Mouse (Mus musculus): ENCODE results near the gene Vps8. TPM values are rescaled to one million over a fixed set of nuclear protein-coding genes. Genes with fewer than 3 reads are reported as not detected.
"Not testable (repeated sequence)": the region's sequence is repeated elsewhere in the genome, so short reads cannot be mapped to it uniquely, and the experiment has no call there.

The Vps8 gene
- polyA plus RNA-seq, 1 experiment = 8.2 TPM

DNA sequence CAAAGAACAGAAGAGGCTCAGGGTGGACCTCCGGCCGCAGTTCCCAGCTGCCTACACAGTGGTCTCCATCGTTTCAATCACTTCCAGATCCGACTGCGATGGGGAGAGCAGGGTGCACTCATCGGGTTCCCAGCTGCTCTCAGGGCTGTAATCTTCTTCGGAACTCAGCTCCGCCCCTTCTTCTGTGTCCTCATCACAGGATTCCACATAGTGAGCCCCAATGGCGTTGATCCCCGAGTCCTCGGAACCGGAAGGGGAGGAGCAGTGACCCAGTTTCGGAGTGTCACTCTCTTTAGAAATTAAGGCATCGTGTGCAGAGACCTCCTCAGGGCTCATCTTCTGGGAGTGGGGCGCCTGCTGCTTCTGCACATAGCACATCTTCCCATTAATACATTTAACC is 230.2 kb downstream of the Vps8 start:
- Histone ChIP-seq H3K36me3 (ENCODE audit: control insufficient read depth, insufficient read depth, low read length) (no peaks in the 10 kb centered on the region), H3K4me1 (ENCODE audit: control insufficient read depth, insufficient read depth, insufficient read length) (no peaks in the 10 kb centered on the region), H3K27ac (ENCODE audit: insufficient read depth, low read length) (no peak overlapping the region), H3K4me3 (ENCODE audit: extremely low read depth, insufficient read depth, insufficient read length) (no peak overlapping the region), H3K27me3 (ENCODE audit: control insufficient read depth, insufficient read depth, low read length) (no peaks in the 10 kb centered on the region)
- no peak for DNase-seq (ENCODE audit: low read depth in 1 of 2, low spot score in 2 of 2)
- 94% methylated on average over 15 of the region's 15 CpGs for WGBS
- TF ChIP-seq POLR2A (IDR thresholded peaks at IDR 0.05; ENCODE audit: low read depth, low read length) (no peak), CTCF (IDR thresholded peaks at IDR 0.05; ENCODE audit: extremely low read depth, insufficient read depth, insufficient read length, insufficient replicate concordance) (no peak)

DNA sequence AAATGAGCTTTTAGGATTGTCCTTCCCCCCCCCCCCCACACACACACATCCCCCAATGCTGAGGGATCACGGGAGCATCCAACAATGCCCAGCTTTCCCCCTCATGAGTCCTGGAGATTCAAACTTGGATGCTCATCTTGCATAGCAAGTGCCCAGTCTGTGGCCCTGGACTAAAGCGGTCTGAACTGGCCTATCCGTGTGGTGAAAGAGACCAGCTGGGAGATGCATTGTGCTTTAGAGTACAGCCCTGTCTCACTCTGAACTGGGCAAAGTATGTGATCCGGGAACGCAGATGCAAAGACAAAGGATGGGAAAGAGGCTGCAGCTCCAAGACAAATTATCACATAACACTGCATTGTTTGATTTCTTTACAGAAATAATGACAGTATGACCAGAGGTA is 231.5 kb downstream of the Vps8 start:
- Histone ChIP-seq H3K4me1 (ENCODE audit: control insufficient read depth, insufficient read depth, insufficient read length) (no peaks in the 10 kb centered on the region), H3K27me3 (ENCODE audit: control insufficient read depth, insufficient read depth, low read length) (no peaks in the 10 kb centered on the region), H3K36me3 (ENCODE audit: control insufficient read depth, insufficient read depth, low read length) (no peaks in the 10 kb centered on the region), H3K4me3 (ENCODE audit: extremely low read depth, insufficient read depth, insufficient read length) (no peak overlapping the region), H3K27ac (ENCODE audit: insufficient read depth, low read length) (no peak overlapping the region)
- WGBS = 90% methylated on average over 5 of the region's 5 CpGs
- DNase-seq (ENCODE audit: low read depth in 1 of 2, low spot score in 2 of 2) = no peak
- TF ChIP-seq CTCF (IDR thresholded peaks at IDR 0.05; ENCODE audit: extremely low read depth, insufficient read depth, insufficient read length, insufficient replicate concordance) = no peak
- no peak for TF ChIP-seq POLR2A (IDR thresholded peaks at IDR 0.05; ENCODE audit: low read depth, low read length)

- no peak overlapping the region for H3K27ac ChIP-seq (ENCODE audit: insufficient read depth, low read length)
- H3K4me1 ChIP-seq (ENCODE audit: control insufficient read depth, insufficient read depth, insufficient read length) = peaks cover 6% of the 10 kb centered on the region; the same call in 1 of the 2 replicates
- H3K4me3 ChIP-seq (ENCODE audit: extremely low read depth, insufficient read depth, insufficient read length) = no peak overlapping the region
- TF ChIP-seq CTCF (IDR thresholded peaks at IDR 0.05; ENCODE audit: extremely low read depth, insufficient read depth, insufficient read length, insufficient replicate concordance) = no peak
- no peak for TF ChIP-seq POLR2A (IDR thresholded peaks at IDR 0.05; ENCODE audit: low read depth, low read length)
- DNase-seq (ENCODE audit: low read depth in 1 of 2, low spot score in 2 of 2) = no peak
- H3K27me3 ChIP-seq (ENCODE audit: control insufficient read depth, insufficient read depth, low read length) = no peaks in the 10 kb centered on the region
- WGBS = 79% methylated on average over 6 of the region's 6 CpGs
- no peaks in the 10 kb centered on the region for H3K36me3 ChIP-seq (ENCODE audit: control insufficient read depth, insufficient read depth, low read length)
Measured at GRCm38 (mm10) chr16:21655291-21655690, 232.4 kb downstream of the Vps8 start.

DNA sequence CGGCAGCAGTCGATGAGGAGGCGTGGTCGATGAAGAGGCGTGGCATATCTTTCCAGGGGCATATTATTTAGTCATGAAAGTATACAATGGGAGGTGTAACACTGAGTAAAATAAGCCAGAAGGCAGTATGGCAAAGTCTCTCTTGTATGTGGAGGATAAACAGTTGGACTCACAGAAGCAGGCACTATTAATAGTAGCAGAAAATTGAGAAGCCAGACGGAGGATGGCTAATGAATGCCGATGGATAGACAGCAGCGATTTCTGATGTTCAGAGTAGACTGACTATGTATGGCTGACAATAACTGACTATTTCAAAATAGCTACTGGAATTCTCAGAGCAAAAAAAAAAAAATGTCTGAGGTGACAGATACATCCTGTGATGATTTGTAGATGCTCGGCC is 233.0 kb downstream of the Vps8 start:
- no peak for TF ChIP-seq POLR2A (IDR thresholded peaks at IDR 0.05; ENCODE audit: low read depth, low read length)
- no peak for TF ChIP-seq CTCF (IDR thresholded peaks at IDR 0.05; ENCODE audit: extremely low read depth, insufficient read depth, insufficient read length, insufficient replicate concordance)
- Histone ChIP-seq H3K27ac (ENCODE audit: insufficient read depth, low read length) (no peak overlapping the region), H3K4me3 (ENCODE audit: extremely low read depth, insufficient read depth, insufficient read length) (no peak overlapping the region), H3K27me3 (ENCODE audit: control insufficient read depth, insufficient read depth, low read length) (no peaks in the 10 kb centered on the region), H3K4me1 (ENCODE audit: control insufficient read depth, insufficient read depth, insufficient read length) (peaks cover 6% of the 10 kb centered on the region; the same call in 1 of the 2 replicates), H3K36me3 (ENCODE audit: control insufficient read depth, insufficient read depth, low read length) (no peaks in the 10 kb centered on the region)
- no peak for DNase-seq (ENCODE audit: low read depth in 1 of 2, low spot score in 2 of 2)
- WGBS = 90% methylated on average over 9 of the region's 9 CpGs

- no peak for DNase-seq (ENCODE audit: low read depth in 1 of 2, low spot score in 2 of 2)
- 86% methylated on average over 18 of the region's 18 CpGs for WGBS
Measured at GRCm38 (mm10) chr16:21664633-21665363, 241.9 kb downstream of the Vps8 start.

DNA sequence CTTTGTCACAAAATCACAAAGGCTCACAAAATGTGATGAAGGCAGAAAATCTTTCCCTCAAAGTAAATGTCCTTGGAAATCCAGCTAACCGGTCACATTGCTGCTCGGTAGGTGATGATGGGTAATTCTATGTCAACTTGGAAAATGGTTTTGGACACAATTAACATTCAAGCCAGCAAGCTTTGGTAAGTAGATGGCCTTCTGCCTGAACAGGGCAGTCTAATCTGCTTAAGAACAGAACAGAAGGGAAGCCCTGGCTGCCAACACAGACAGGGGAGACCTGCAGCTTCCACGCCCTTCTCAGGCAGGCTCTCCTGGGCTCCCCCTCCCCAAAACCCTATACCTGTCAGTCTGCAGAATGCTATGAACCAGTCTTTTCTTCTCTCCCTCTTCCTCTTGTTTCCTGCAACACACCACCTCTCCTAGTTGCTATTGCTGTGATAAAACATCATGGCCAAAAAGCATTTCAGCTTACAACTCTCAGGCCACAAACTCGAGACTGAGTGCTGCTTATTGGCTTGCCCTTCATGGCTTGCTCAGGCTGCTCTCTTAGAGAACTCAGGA is 242.6 kb downstream of the Vps8 start:
- no peaks in the 10 kb centered on the region for H3K36me3 ChIP-seq (ENCODE audit: control insufficient read depth, insufficient read depth, low read length)
- H3K27ac ChIP-seq (ENCODE audit: insufficient read depth, low read length) = no peak overlapping the region
- no peaks in the 10 kb centered on the region for H3K4me1 ChIP-seq (ENCODE audit: control insufficient read depth, insufficient read depth, insufficient read length)
- no peak for TF ChIP-seq CTCF (IDR thresholded peaks at IDR 0.05; ENCODE audit: extremely low read depth, insufficient read depth, insufficient read length, insufficient replicate concordance)
- TF ChIP-seq POLR2A (IDR thresholded peaks at IDR 0.05; ENCODE audit: low read depth, low read length) = no peak
- WGBS = 77% methylated on average over 4 of the region's 4 CpGs
- DNase-seq (ENCODE audit: low read depth in 1 of 2, low spot score in 2 of 2) = no peak
- H3K4me3 ChIP-seq (ENCODE audit: extremely low read depth, insufficient read depth, insufficient read length) = no peak overlapping the region
- no peaks in the 10 kb centered on the region for H3K27me3 ChIP-seq (ENCODE audit: control insufficient read depth, insufficient read depth, low read length)

More at GRCm38 (mm10) chr16:21664633-21665363, 241.9 kb downstream of the Vps8 start:
- H3K27me3 ChIP-seq (ENCODE audit: control insufficient read depth, insufficient read depth, low read length) = no peaks in the 10 kb centered on the region
- peaks cover 4% of the 10 kb centered on the region; the same call in 1 of the 2 replicates for H3K4me1 ChIP-seq (ENCODE audit: control insufficient read depth, insufficient read depth, insufficient read length)
- H3K36me3 ChIP-seq (ENCODE audit: control insufficient read depth, insufficient read depth, low read length) = no peaks in the 10 kb centered on the region
- no peak overlapping the region for H3K4me3 ChIP-seq (ENCODE audit: extremely low read depth, insufficient read depth, insufficient read length)
- no peak for TF ChIP-seq CTCF (IDR thresholded peaks at IDR 0.05; ENCODE audit: extremely low read depth, insufficient read depth, insufficient read length, insufficient replicate concordance)
- no peak for TF ChIP-seq POLR2A (IDR thresholded peaks at IDR 0.05; ENCODE audit: low read depth, low read length)
- no peak overlapping the region for H3K27ac ChIP-seq (ENCODE audit: insufficient read depth, low read length)

- H3K4me3 ChIP-seq (ENCODE audit: extremely low read depth, insufficient read depth, insufficient read length) = no peak overlapping the region
- WGBS = 85% methylated on average over 4 of the region's 4 CpGs
- H3K27ac ChIP-seq (ENCODE audit: insufficient read depth, low read length) = no peak overlapping the region
- no peaks in the 10 kb centered on the region for H3K36me3 ChIP-seq (ENCODE audit: control insufficient read depth, insufficient read depth, low read length)
- no peaks in the 10 kb centered on the region for H3K4me1 ChIP-seq (ENCODE audit: control insufficient read depth, insufficient read depth, insufficient read length)
- DNase-seq (ENCODE audit: low read depth in 1 of 2, low spot score in 2 of 2) = no peak
- H3K27me3 ChIP-seq (ENCODE audit: control insufficient read depth, insufficient read depth, low read length) = no peaks in the 10 kb centered on the region
- TF ChIP-seq CTCF (IDR thresholded peaks at IDR 0.05; ENCODE audit: extremely low read depth, insufficient read depth, insufficient read length, insufficient replicate concordance) (no peak), POLR2A (IDR thresholded peaks at IDR 0.05; ENCODE audit: low read depth, low read length) (no peak)
Measured at GRCm38 (mm10) chr16:21671878-21672277, 249.0 kb downstream of the Vps8 start.

GRCm38 (mm10) chr16:21673046-21673445 is 250.1 kb downstream of the Vps8 start:
- not testable (repeated sequence) for H3K4me3 ChIP-seq (ENCODE audit: extremely low read depth, insufficient read depth, insufficient read length); H3K4me1 ChIP-seq (ENCODE audit: control insufficient read depth, insufficient read depth, insufficient read length); DNase-seq (ENCODE audit: low read depth in 1 of 2, low spot score in 2 of 2); H3K27me3 ChIP-seq (ENCODE audit: control insufficient read depth, insufficient read depth, low read length); H3K36me3 ChIP-seq (ENCODE audit: control insufficient read depth, insufficient read depth, low read length); H3K27ac ChIP-seq (ENCODE audit: insufficient read depth, low read length)

DNA sequence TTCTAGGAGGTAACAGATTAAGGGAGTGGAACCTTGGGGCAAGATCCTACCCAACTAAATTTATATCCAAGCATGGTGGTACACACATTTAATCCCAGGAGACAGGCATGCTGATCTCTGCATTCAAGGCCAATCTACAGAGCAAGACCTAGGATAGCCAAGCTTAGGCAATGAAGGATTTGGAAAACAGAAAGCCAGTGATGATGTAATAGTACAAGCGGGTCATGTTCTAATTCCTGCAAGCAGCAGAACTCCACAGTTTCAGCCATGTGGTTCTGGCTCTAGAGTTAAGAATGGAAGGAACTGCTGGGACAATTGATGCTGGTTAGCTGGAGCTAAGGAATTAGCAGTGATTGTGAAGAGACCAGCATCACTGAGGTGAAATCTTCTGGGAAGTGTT is 250.7 kb downstream of the Vps8 start:
- not testable (repeated sequence) for H3K27me3 ChIP-seq (ENCODE audit: control insufficient read depth, insufficient read depth, low read length); H3K36me3 ChIP-seq (ENCODE audit: control insufficient read depth, insufficient read depth, low read length); H3K4me1 ChIP-seq (ENCODE audit: control insufficient read depth, insufficient read depth, insufficient read length); H3K27ac ChIP-seq (ENCODE audit: insufficient read depth, low read length); DNase-seq (ENCODE audit: low read depth in 1 of 2, low spot score in 2 of 2); H3K4me3 ChIP-seq (ENCODE audit: extremely low read depth, insufficient read depth, insufficient read length)
- WGBS = 100% methylated on average over 1 of the region's 1 CpGs

Measured in spleen, adult 2 months (tissue).